Mouse (Mus musculus) MEL-GATA-1-ER (cell line): Measurements from ENCODE around the gene Akap8l.

Experiments
- DNase-seq: peaks from one replicate; pipeline ENCODE4 v3.0.0-alpha.2; 2012; ENCODE audit warnings: low read depth; ENCODE audit errors: extremely low read depth

The Akap8l gene

GRCm38 (mm10) chr17:32319950-32320349 lies 30.5 kb downstream of the Akap8l start:
- DNase-seq: peak; percentile 35

- no peak for DNase-seq
These were observed 32.7 kb downstream of the Akap8l start for GRCm38 (mm10) chr17:32317708-32318107.

- DNase-seq: no peak
These were observed 33.4 kb downstream of the Akap8l start for GRCm38 (mm10) chr17:32317032-32317431.

GRCm38 (mm10) chr17:32315560-32315959 lies 34.8 kb downstream of the Akap8l start:
- no peak for DNase-seq

- no peak for DNase-seq
These were observed 36.5 kb downstream of the Akap8l start for GRCm38 (mm10) chr17:32313892-32314291.

- DNase-seq: no peak
These were observed 37.6 kb downstream of the Akap8l start for GRCm38 (mm10) chr17:32312801-32313200.

- DNase-seq: no peak
These were observed 42.4 kb downstream of the Akap8l start for GRCm38 (mm10) chr17:32307963-32308362.

- DNase-seq: no peak
These were observed 52.3 kb downstream of the Akap8l start for GRCm38 (mm10) chr17:32298125-32298524.

GRCm38 (mm10) chr17:32295901-32296300 lies 54.5 kb downstream of the Akap8l start:
- no peak for DNase-seq

GRCm38 (mm10) chr17:32295160-32295559 lies 55.2 kb downstream of the Akap8l start:
- DNase-seq: no peak

GRCm38 (mm10) chr17:32285138-32285670 lies 65.2 kb downstream of the Akap8l start:
- DNase-seq: no peak

GRCm38 (mm10) chr17:32284262-32285137 lies 65.9 kb downstream of the Akap8l start, which contains the start of gene Brd4:
Gene Brd4 (minus strand): TSS chr17:32284722.
- DNase-seq: peak; percentile 55

- DNase-seq: peak; percentile 34
These were observed 66.6 kb downstream of the Akap8l start for GRCm38 (mm10) chr17:32283771-32284221.

GRCm38 (mm10) chr17:32283341-32283740 lies 67.1 kb downstream of the Akap8l start:
- no peak for DNase-seq

GRCm38 (mm10) chr17:32281611-32282310 lies 68.6 kb downstream of the Akap8l start:
- DNase-seq: no peak

- DNase-seq: no peak
These were observed 69.3 kb downstream of the Akap8l start for GRCm38 (mm10) chr17:32281126-32281525.

- peak; percentile 26 for DNase-seq
These were observed 69.8 kb downstream of the Akap8l start for GRCm38 (mm10) chr17:32280575-32280974.

- no peak for DNase-seq
These were observed 73.2 kb downstream of the Akap8l start for GRCm38 (mm10) chr17:32277201-32277600.

GRCm38 (mm10) chr17:32275568-32275967 lies 74.8 kb downstream of the Akap8l start:
- no peak for DNase-seq
